Mouse (Mus musculus) liver, adult 2 months (tissue): ENCODE data around the gene Zfp446.

ENCODE experiments used
- CTCF ChIP-seq: fragments of 200-500 bp; IDR thresholded peaks from 2 replicates; pipeline ENCODE4 v1.5.1; 2011; ENCODE audit warnings: low read depth, low read length, control low read depth
- POLR2A ChIP-seq: fragments of 200-500 bp; IDR thresholded peaks from 2 replicates; pipeline ENCODE4 v1.6.1; 2011; ENCODE audit warnings: low read length, control low read depth; ENCODE audit not compliant: insufficient read depth; ENCODE audit errors: extremely low read depth

- TF ChIP-seq CTCF, result no peak
- no peak for TF ChIP-seq POLR2A
These were observed 9.3 kb downstream of the Zfp446 start for GRCm38 (mm10) chr7:12986906-12987305.
